Mouse (Mus musculus) hindbrain, embryonic 12.5 days (tissue): Measurements from ENCODE around the gene Tfip11. TPM values are rescaled to one million over a fixed set of nuclear protein-coding genes. Genes with fewer than 3 reads are reported as not detected.

Experiments used
- ATAC-seq: fragments of 200-750 bp; cut with Nextera tagmentation; 2 replicates; pipeline ENCODE4 v1.8.0; 2017; ENCODE audit warnings: moderate TSS enrichment; ENCODE audit not compliant: low FRiP score
- H3K27ac ChIP-seq: fragments of 300-500 bp; sonication (generic); 2 replicates; pipeline ENCODE4 v1.5.1; 2016; ENCODE audit warnings: mild to moderate bottlenecking
- H3K27me3 ChIP-seq: fragments of 300-500 bp; sonication (generic); 2 replicates; pipeline ENCODE4 v1.6.1; 2016; ENCODE audit warnings: mild to moderate bottlenecking
- H3K36me3 ChIP-seq: fragments of 300-500 bp; sonication (generic); 2 replicates; pipeline ENCODE4 v1.6.1; 2016; ENCODE audit warnings: mild to moderate bottlenecking
- H3K4me1 ChIP-seq: fragments of 300-500 bp; sonication (generic); 2 replicates; pipeline ENCODE4 v1.6.1; 2016
- H3K4me2 ChIP-seq: fragments of 300-500 bp; sonication (generic); replicated peaks from 2 replicates; pipeline ENCODE4 v1.6.1; 2016; ENCODE audit warnings: mild to moderate bottlenecking
- H3K4me3 ChIP-seq: fragments of 300-500 bp; sonication (generic); 2 replicates; pipeline ENCODE4 v1.5.1; 2016; ENCODE audit warnings: mild to moderate bottlenecking
- H3K9ac ChIP-seq: fragments of 300-500 bp; sonication (generic); 2 replicates; pipeline ENCODE4 v1.6.1; 2016; ENCODE audit warnings: mild to moderate bottlenecking, moderate library complexity
- H3K9me3 ChIP-seq: fragments of 300-500 bp; sonication (generic); replicated peaks from 2 replicates; pipeline ENCODE4 v1.6.1; 2016; ENCODE audit warnings: mild to moderate bottlenecking
- WGBS: fragments of 180-500 bp; shearing (Covaris S2); methylation state at CpG from one replicate; pipeline ENCODE4 v1.1.7; 2016; 5-methylcytosine and 5-hydroxymethylcytosine counted together
- polyA plus RNA-seq: library from polyadenylated mRNA; unstranded; fragments of >200 nt; fragmentation: Nextera tagmentation; extraction: Ambion mirVana; gene quantifications from 2 replicates; pipeline ENCODE4 v1.2.1, GENCODE M21; 2016

Gene Tfip11
- polyA plus RNA-seq, 1 experiment from 2014 or later, result 38.1 TPM

GRCm38 (mm10) chr5:112329805-112330564, 3.8 kb downstream of the Tfip11 start:
- 94% methylated on average over 14 of the region's 14 CpGs for WGBS

GRCm38 (mm10) chr5:112335473-112335872, 9.3 kb downstream of the Tfip11 start:
- Histone ChIP-seq H3K9me3 (no peaks in the 10 kb centered on the region), H3K4me2 (no peak overlapping the region), H3K36me3 (peaks cover 92% of the 10 kb centered on the region), H3K4me3 (no peak overlapping the region), H3K27me3 (no peaks in the 10 kb centered on the region), H3K27ac (no peak overlapping the region), H3K9ac (no peak overlapping the region), H3K4me1 (no peaks in the 10 kb centered on the region)
- ATAC-seq, result no peak
- WGBS, result 37% methylated on average over 2 of the region's 2 CpGs

More at GRCm38 (mm10) chr5:112329805-112330564, 3.8 kb downstream of the Tfip11 start:
- Histone ChIP-seq H3K4me1 (peaks cover 18% of the 10 kb centered on the region), H3K4me3 (no peak overlapping the region), H3K9me3 (no peaks in the 10 kb centered on the region), H3K9ac (no peak overlapping the region), H3K36me3 (peaks cover 69% of the 10 kb centered on the region), H3K27ac (no peak overlapping the region), H3K4me2 (no peak overlapping the region), H3K27me3 (no peaks in the 10 kb centered on the region)
- no peak for ATAC-seq

GRCm38 (mm10) chr5:112337004-112337403, 10.8 kb downstream of the Tfip11 start:
- WGBS, result 94% methylated on average over 22 of the region's 22 CpGs

GRCm38 (mm10) chr5:112339215-112339614, 13.1 kb downstream of the Tfip11 start:
- Histone ChIP-seq H3K27ac (no peak overlapping the region), H3K36me3 (peaks cover 58% of the 10 kb centered on the region), H3K9ac (no peak overlapping the region), H3K4me2 (no peak overlapping the region), H3K4me1 (peaks cover 24% of the 10 kb centered on the region), H3K27me3 (no peaks in the 10 kb centered on the region), H3K9me3 (no peaks in the 10 kb centered on the region), H3K4me3 (no peak overlapping the region)
- 77% methylated on average over 7 of the region's 7 CpGs for WGBS
- ATAC-seq, result no peak

More at GRCm38 (mm10) chr5:112337004-112337403, 10.8 kb downstream of the Tfip11 start:
- no peaks in the 10 kb centered on the region for H3K27me3 ChIP-seq
- H3K4me3 ChIP-seq, result no peak overlapping the region
- H3K9me3 ChIP-seq, result no peaks in the 10 kb centered on the region
- H3K9ac ChIP-seq, result no peak overlapping the region
- H3K36me3 ChIP-seq, result peaks cover 80% of the 10 kb centered on the region
- no peak overlapping the region for H3K27ac ChIP-seq
- no peak overlapping the region for H3K4me2 ChIP-seq
- peaks cover 7% of the 10 kb centered on the region for H3K4me1 ChIP-seq
- ATAC-seq, result no peak

GRCm38 (mm10) chr5:112342463-112343204, 16.5 kb downstream of the Tfip11 start, which contains the start of the genes Srrd and Hps4:
Gene Srrd, minus strand, starts transcription at chr5:112343040.
Gene Hps4, plus strand, starts transcription at chr5:112343083.
- H3K27me3 ChIP-seq, result no peaks in the 10 kb centered on the region
- H3K9ac ChIP-seq, result peak within 1 kb of the TSS; percentile 90
- peak within 1 kb of the TSS; percentile 48; the same call in 1 of the 2 replicates for H3K27ac ChIP-seq
- peak within 1 kb of the TSS; percentile 92 for H3K4me3 ChIP-seq
- WGBS, result 2% methylated on average over 57 of the region's 64 CpGs
- H3K4me1 ChIP-seq, result peaks cover 44% of the 10 kb centered on the region
- H3K4me2 ChIP-seq, result peak within 1 kb of the TSS; percentile 75
- no peaks in the 10 kb centered on the region for H3K9me3 ChIP-seq
- peaks cover 38% of the 10 kb centered on the region for H3K36me3 ChIP-seq
- peak; percentile 55 for ATAC-seq

GRCm38 (mm10) chr5:112343205-112343595, 17.0 kb downstream of the Tfip11 start:
- Histone ChIP-seq H3K4me2 (peak overlapping the region; percentile 75), H3K4me3 (peak overlapping the region; percentile 92), H3K9me3 (no peaks in the 10 kb centered on the region), H3K27me3 (no peaks in the 10 kb centered on the region), H3K36me3 (peaks cover 36% of the 10 kb centered on the region), H3K9ac (peak overlapping the region; percentile 90), H3K27ac (peak overlapping the region; percentile 48; the same call in 1 of the 2 replicates), H3K4me1 (peaks cover 44% of the 10 kb centered on the region)
- under 1% methylated on average over 18 of the region's 24 CpGs for WGBS
- ATAC-seq, result peak; percentile 76

DNA sequence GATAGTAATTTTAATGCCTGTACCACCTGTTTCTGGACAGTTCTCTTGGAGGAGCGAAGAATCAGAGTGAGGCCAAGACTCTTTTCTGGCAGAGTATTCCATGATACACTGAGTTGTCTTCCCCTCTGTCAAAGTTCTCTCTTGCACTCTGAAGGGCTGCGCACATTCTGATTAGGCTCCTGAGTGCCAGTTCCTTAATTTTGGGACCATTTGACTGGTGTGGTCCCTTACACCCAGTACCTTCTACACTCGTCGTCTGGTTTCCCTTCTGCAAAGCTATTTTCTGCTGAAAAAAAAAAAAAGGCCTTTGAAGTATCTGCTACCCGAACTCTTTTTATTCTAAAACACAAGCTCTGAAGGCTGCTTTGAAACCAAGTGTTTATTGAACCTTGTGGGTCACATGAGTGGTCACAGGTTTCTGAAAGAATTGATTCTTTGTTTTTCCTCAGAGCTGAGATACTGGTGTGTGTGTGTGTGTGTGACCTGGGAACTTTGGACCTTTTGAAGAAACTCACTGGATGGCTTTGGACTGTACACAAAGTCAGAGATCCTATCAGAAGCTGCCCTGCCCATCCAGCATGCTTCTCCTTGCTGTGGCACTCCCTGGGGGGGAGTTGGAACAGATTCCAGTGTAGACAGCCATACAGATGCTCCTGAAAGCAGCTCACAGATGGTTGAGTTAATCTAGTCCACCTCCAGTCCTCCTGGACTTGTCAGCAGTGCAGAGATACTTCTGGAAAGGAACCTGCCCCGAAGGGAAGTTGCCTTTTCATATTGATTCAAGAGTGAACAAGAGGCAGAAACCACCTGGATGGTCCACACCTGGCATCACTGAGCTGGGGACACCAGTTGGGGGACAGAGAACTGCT, 18.2 kb downstream of the Tfip11 start:
- H3K9me3 ChIP-seq, result no peaks in the 10 kb centered on the region
- peaks cover 44% of the 10 kb centered on the region for H3K4me1 ChIP-seq
- no peak for ATAC-seq
- H3K4me2 ChIP-seq, result peak overlapping the region; percentile 75; the same call in 1 of the 2 replicates
- H3K27ac ChIP-seq, result no peak overlapping the region
- no peak overlapping the region for H3K4me3 ChIP-seq
- H3K27me3 ChIP-seq, result no peaks in the 10 kb centered on the region
- peaks cover 38% of the 10 kb centered on the region for H3K36me3 ChIP-seq
- WGBS, result 81% methylated on average over 6 of the region's 6 CpGs
- no peak overlapping the region for H3K9ac ChIP-seq

GRCm38 (mm10) chr5:112346211-112346965, 20.2 kb downstream of the Tfip11 start:
- WGBS, result 83% methylated on average over 16 of the region's 16 CpGs
- no peaks in the 10 kb centered on the region for H3K27me3 ChIP-seq
- peaks cover 43% of the 10 kb centered on the region for H3K4me1 ChIP-seq
- no peaks in the 10 kb centered on the region for H3K9me3 ChIP-seq
- no peak overlapping the region for H3K9ac ChIP-seq
- no peak overlapping the region for H3K4me3 ChIP-seq
- H3K36me3 ChIP-seq, result peaks cover 48% of the 10 kb centered on the region
- H3K4me2 ChIP-seq, result no peak overlapping the region
- no peak overlapping the region for H3K27ac ChIP-seq
- no peak for ATAC-seq

GRCm38 (mm10) chr5:112349169-112349568, 23.0 kb downstream of the Tfip11 start:
- peaks cover 20% of the 10 kb centered on the region for H3K4me1 ChIP-seq
- no peak for ATAC-seq
- 96% methylated on average over 8 of the region's 8 CpGs for WGBS
- no peak overlapping the region for H3K9ac ChIP-seq
- no peaks in the 10 kb centered on the region for H3K27me3 ChIP-seq
- H3K9me3 ChIP-seq, result no peaks in the 10 kb centered on the region
- no peak overlapping the region for H3K4me2 ChIP-seq
- no peak overlapping the region for H3K27ac ChIP-seq
- peaks cover 68% of the 10 kb centered on the region for H3K36me3 ChIP-seq
- H3K4me3 ChIP-seq, result no peak overlapping the region

GRCm38 (mm10) chr5:112355493-112355892, 29.3 kb downstream of the Tfip11 start:
- Histone ChIP-seq H3K9ac (no peak overlapping the region), H3K27ac (no peak overlapping the region), H3K9me3 (no peaks in the 10 kb centered on the region), H3K4me1 (no peaks in the 10 kb centered on the region), H3K27me3 (no peaks in the 10 kb centered on the region), H3K36me3 (peaks cover 70% of the 10 kb centered on the region), H3K4me3 (no peak overlapping the region), H3K4me2 (no peak overlapping the region)
- WGBS, result 90% methylated on average over 6 of the region's 6 CpGs
- ATAC-seq, result no peak

DNA sequence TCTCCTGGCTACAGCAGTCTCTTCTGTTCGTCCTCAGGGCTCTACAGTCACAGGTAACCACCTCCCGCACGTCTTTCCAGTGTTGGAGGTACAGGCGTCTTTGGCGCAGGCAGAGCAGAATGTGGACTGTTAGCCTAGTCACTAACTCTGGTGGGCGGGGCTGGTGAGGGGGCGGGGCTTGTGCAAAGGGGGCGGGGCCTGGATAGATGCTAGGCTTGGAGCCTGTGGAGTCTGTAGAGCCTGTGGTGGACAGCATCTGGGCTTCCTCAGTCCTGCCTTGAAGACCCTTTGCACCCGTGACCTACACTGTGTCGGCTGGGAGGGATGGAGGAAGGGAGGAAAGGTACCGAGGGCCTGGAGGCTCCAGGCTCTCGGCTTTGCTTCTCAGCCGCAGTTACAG, 29.8 kb downstream of the Tfip11 start, which contains the start of gene Gm6583:
Gm6583 (minus strand) TSS at position 124 of the 400 bp plus-strand sequence.
- Histone ChIP-seq H3K4me2 (no peak within 1 kb of the TSS), H3K4me3 (no peak within 1 kb of the TSS), H3K27me3 (no peaks in the 10 kb centered on the region), H3K4me1 (no peaks in the 10 kb centered on the region), H3K27ac (no peak within 1 kb of the TSS), H3K36me3 (peaks cover 67% of the 10 kb centered on the region), H3K9me3 (no peaks in the 10 kb centered on the region), H3K9ac (no peak within 1 kb of the TSS)
- WGBS, result 63% methylated on average over 13 of the region's 13 CpGs
- ATAC-seq, result no peak
